Mouse (Mus musculus) cerebellum, adult 8-10 months (tissue): ENCODE data around the gene Pramel7.
"Not testable (repeated sequence)": the region's sequence is repeated elsewhere in the genome, so short reads cannot be mapped to it uniquely, and the experiment has no call there.

Experiments used
- DNase-seq: peaks from one replicate; pipeline ENCODE4 v3.0.0; 2022

The Pramel7 gene

DNA sequence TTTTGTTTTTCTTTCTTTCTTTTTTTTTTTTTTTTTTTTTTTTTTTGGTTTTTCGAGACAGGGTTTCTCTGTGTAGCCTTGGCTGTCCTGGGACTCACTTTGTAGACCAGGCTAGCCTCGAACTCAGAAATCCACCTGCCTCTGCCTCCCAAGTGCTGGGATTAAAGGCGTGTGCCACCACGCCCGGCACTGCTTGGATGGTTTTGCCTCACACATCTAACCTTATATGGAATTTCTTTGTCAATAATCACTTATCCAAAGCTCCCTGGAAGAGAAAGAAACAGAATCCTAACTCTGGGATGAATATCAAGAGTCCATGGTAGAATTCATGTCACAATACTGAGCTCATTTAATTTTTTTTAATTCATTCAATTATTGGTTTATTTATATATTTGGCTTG lies at the start of gene Pramel7:
Gene Pramel7, minus strand, starts transcription at position 101 of the 400 bp plus-strand sequence.
- DNase-seq = not testable (repeated sequence)

DNA sequence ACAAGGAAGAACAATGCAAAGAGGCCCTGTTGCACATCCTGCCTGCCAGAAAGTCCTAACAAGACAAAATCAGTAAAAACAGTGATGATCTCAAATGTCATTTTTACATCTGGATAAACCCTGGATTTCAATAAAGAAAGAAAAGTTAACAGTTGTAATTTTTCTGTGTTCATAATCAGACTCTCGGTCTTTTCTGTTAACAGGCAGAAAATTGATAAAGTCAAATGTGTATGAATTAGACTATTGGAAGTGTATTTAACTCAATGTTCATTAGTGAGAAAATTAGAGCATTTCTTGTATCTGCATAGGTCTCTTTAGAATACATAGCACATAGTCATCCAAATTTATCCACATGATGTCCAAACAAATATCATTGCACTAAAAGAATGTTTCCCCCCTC lies 48.5 kb upstream of the Pramel7 start, which contains the start of gene Olfr1128:
Gene Olfr1128, minus strand, starts transcription at position 101 of the 400 bp plus-strand sequence.
- no peak for DNase-seq

DNA sequence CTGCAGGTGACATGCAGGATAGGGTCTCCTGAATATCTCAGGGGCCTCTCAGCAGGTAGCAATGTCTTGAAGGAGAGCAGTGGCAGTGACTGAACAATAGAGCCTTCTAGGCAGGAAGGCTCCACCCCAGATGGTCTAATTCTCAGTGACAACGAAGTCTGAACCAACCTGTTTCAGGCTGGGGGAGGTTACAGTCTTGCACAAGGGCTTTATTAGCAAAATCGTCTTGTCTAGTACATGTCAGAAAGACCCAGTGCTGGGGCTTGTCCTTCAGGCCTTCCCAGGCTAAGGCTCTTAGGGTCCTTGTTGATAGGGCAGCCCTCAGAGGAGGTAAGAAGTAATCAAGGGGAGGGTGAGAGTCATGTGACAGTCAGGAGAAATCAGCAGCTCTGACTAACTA lies 37.9 kb upstream of the Pramel7 start:
- no peak for DNase-seq

DNA sequence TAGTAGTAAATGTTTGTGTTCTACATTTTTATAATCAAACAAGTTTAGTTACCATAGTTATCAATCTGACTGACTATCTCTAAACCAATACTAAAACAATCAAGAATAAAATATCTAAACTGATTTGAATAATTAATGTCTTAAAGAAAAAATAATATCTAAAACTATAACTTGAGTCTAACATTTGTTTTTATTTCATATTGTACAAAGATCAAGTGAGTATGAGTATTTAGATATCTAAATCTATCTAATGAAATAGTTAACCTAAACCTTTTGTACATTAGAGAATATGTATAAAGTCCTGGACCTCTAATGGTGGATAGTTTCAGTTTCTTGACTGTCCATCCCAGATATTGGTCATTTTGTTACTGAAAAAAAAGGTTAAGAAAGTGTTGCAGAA lies 34.6 kb upstream of the Pramel7 start, which contains the start of gene Olfr153:
Gene Olfr153, plus strand, starts transcription at position 301 of the 400 bp plus-strand sequence.
- DNase-seq = no peak

DNA sequence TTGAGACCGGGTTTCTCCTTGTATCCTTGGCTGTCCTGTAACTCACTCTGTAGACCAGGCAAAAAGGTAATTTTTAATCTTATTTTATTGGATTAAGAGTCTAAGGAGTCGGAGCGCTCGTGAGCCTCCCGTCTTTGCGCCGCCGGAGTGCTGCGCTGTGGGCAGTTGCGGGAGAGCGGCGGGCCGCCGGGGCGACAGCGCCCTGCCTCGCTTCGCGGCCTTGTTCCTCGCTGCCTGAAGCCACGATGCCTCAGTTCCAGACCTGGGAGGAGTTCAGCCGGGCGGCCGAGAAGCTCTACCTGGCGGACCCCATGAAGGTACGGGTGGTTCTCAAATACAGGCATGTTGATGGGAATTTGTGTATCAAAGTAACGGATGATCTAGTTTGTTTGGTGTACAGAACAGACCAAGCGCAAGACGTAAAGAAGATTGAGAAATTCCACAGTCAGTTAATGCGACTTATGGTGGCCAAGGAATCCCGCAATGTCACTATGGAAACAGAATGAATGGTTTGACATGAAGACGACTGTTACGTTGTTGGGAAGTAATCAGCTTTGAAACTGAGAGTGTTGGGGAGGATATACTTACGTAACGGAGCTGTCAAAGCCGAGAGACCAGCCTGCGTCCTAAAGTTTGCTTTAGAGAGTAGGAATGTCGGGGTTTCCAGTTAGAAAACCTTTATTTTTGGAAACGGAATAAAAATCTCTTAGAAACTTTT lies 29.2 kb upstream of the Pramel7 start:
- DNase-seq = not testable (repeated sequence)

DNA sequence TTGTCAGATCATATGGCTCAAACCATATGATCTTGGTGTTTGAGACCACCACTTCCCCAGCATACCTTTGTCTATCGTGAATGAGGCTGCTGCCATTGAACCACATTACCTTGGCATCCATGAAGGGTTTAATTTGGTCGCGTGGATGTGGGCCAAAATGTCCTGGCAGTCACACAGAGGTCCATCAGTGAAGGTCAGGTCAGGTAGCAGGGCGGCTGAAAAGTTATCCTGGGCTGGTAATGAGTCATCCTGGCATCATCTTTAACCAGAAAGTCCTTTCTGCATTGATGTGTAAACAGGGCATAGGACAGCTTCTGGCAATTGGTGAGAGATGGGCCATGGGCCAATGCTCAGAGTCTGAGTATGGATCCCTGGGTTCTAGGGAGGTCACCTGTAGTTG lies 23.8 kb upstream of the Pramel7 start:
- DNase-seq = no peak

DNA sequence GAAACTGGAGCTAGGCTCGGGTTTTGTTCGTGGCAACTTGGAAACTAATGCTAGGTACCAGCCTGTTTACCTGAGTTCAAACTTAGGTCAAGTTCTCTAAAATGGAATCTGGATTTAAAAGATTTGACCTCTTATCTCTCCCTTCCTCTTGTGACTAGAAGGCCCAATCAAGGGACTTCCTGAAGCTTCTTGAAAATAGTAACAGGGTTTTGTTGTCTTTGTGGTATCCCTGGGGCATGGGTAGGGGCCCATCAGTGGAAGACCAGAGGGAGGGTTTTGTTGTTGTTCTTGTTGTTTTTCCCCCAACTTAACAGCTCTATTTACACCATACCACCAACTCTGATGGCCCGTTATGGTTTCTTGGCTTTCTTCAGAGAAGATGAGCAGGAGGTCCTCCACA lies 19.7 kb upstream of the Pramel7 start:
- DNase-seq = no peak

DNA sequence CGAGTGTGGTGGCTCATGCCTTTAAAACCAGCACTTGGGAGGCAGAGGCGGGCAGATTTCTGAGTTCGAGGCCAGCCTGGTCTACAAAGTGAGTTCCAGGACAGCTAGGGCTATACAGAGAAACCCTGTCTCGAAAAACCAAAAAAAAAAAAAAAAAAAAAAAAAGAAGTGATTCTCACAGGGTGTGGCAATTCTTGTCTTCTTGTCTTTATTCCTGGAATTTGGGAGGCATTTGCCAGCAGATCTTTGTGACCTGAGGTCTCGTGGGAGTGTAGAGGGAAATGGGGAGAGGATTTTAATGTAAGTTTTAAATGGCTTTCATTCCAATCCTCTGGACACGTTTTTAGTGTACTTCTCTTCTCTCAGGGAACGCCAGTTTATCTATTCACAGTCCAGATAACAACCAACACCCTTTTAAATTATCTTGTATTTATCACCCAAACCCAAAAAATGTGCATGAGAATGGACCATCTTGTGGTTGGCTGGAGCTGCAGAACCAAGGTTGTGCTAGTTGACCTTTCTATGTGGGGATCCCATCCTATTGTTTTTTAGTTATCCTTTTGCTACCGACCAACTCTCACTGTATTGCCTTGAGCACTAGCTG lies 18.7 kb upstream of the Pramel7 start:
- no peak for DNase-seq

DNA sequence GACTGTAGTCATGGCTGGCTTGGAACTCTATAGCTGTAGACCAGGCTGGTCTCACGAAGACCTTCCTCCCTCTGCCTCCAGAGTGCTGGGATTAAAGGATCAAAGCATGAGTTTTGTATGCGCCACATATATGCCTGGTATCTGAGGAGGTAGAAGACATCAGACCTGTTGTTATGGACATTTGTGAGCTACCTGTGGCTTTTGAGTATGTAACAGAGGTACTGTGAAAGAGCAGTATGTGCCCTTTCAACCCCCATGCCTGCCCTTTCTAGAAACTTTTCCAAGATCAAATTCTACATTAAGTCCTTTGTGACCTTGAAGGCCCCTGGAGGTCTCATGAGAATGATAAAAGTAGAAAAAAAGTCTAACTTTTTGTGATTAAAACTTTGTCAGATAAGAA lies 18.2 kb upstream of the Pramel7 start:
- DNase-seq = no peak

DNA sequence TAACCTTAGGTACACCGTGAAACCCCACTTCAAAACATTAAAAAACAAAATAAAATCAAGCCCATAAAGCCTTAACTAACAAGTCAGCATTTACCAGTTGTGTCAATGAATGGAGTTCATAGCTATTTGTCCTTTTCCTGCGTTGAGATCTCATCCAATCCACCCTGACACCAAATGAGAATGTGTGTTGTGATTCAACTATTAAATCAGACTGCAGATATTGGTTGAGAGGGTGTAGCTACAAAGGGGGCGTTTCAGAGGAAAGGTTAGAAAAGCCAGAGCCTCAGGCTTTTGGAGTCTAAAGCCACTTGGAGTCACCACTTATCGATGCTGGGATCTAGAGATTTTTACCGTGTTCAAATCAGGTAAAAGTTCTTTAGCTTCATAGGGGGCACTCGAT lies 9.4 kb upstream of the Pramel7 start, which contains the start of gene Pramel6:
Gene Pramel6, plus strand, starts transcription at position 301 of the 400 bp plus-strand sequence.
- no peak for DNase-seq

DNA sequence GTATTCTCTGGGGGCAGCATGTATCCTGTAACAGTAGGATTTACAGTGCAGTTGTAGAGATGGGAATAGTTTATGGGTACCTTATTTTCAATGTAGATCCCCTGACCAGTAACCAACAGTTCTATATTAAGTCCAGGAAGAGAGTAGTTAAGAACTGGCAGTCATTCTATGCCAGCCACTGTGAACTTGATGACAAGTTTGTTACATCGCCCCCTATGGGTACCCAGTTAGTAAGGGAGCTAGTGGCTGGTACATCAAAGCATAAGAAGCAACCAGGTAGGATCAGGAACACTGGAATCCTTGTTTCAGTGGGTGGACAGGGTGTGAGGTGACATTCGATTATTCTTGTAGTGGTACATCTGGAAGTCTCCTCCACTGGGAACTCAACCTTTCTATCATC lies 14.6 kb downstream of the Pramel7 start:
- DNase-seq = no peak

DNA sequence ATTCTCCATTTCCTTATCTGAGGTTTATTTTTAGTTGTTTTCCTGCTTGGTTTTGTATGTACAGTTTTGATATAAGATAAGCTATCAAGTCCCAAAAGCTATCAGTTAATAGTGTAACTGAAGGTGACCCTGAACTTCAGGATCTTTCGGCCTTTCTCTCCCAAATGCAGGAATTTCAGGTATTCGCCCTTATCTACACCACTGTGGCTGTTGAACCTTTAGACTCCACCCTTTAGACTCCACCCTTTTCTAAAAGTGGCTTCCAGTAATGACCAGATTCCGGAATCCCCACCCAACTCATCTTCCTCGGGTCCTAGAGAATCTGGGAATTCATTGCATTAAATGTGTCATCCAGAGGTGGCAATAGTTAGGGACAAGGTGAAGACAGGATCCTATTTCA lies 15.7 kb downstream of the Pramel7 start:
- no peak for DNase-seq

DNA sequence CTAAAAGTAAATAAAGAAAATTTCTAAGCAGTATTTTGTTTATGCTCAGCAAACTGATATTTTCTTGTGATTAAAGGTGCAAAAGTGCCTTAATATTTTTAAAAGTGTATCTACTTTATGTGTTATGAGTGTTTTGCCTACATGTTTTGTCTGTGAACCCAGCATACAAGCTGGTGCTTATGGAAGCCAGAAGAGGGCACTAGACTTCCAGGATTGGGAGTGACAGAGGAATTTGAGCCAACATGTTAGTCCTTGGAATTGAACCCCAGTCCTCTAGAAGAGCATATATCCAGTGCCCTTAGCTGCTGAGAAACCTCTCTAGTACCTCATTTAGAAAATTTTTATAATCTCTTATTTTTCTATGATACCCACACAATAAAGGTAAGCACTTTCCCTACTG lies 16.7 kb downstream of the Pramel7 start:
- DNase-seq = no peak

DNA sequence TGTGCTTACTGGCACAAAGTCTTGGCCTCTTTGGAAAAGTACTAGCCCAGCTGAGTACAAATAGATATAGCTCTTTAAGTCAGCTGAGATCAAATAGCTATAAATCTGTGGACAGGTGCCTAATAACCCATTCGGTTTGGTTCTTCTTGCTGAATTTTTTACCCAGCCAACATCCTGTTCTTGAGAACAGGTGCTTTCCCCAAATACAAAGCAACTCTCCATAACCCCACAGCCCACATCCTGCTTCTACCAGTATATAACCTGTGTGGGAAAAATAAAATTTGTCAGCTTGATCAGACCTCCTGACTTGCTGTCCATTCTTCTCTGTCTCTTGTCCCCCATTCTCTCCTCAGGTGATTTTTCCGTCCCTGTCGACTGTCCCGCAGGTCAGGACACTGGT lies 35.1 kb downstream of the Pramel7 start:
- DNase-seq = no peak

DNA sequence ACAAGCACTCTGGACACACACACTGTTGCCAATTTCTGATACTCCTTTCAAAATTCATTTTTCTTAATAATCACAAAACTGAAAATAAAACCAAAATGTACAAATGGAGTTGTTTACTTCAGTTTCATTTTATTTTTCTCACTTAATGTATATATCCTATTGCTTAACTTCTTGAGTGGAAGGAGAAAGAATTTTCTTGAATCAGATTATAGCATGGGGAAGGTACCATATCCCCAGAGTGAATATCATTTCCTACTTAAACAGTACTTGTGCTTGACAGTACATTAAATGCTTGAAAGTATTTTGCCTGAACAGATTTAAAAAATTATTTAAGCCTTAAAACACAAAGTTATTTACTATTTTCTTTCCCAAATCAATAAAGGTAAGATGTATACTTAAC lies 43.2 kb downstream of the Pramel7 start, which contains the start of gene Olfr1126:
Gene Olfr1126, plus strand, starts transcription at position 301 of the 400 bp plus-strand sequence.
- no peak for DNase-seq
